Mouse (Mus musculus): ENCODE results near the gene Setd2.

DNA sequence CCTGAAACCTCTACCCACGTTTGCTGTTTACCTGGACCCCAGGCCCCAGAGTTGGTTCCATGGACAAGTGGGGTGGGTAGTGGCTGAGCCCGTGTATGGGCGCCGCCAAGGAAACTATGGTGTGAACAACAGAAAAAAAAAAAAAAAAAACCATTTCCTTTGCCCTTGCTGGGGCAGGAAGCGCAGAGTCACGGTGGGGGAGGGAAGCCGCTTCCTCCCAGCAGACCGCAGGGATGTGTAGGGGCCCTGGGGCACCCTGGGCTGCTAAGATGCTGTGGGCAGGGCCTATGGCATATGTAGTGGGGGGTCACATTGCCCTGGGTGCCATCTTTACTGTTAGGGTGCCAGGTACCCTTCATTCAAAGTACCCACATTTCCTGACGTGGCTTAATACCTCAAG lies 112.8 kb downstream of the Setd2 start:
- TF ChIP-seq CTCF (IDR thresholded peaks at IDR 0.05; ENCODE audit: insufficient read depth, low read length) (no peak), POLR2A (IDR thresholded peaks at IDR 0.05; ENCODE audit: borderline replicate concordance, extremely low read depth, low read depth, low read length) (no peak)
